Mouse (Mus musculus): ENCODE data around the gene Irf2bp1.

Gene Irf2bp1

DNA sequence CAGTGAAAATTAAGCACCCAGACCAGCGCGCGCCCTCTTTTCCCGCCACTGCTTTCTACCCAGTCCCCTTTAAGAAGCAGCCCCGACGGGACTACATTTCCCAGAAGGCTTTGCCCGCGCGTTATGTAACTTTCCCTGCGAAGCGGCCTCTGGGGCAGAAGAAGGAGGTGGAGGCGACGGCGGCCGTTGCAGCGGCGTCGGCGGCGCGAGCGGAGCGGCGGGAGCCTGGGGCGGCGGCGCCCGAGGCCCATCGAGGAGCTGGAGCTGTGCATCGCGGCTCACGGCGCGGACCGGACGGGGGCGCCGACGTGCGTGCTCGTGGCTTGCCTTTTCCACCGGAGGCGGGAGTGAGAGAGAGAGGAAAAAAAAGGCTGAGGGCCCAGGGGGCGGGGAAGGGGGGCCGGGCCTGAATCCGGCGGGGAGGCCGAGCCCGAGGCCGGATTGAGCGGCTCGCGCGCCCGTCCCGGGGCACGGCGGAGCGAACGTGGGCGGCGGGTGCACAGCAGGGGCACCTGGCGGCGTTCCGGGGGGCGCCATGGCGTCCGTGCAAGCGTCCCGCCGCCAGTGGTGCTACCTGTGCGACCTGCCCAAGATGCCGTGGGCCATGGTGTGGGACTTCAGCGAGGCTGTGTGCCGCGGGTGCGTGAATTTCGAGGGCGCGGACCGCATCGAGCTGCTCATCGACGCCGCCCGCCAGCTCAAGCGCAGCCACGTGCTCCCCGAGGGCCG is at the start of gene Irf2bp1:
Irf2bp1 (plus strand) TSS at position 143 of the 729 bp plus-strand sequence.
- in situ Hi-C loops (cut with MboI, MseI): loop anchor here (25.0 kb wide), 1 partner anchor 933 kb away; no protein-coding TSS in a partner anchor

DNA sequence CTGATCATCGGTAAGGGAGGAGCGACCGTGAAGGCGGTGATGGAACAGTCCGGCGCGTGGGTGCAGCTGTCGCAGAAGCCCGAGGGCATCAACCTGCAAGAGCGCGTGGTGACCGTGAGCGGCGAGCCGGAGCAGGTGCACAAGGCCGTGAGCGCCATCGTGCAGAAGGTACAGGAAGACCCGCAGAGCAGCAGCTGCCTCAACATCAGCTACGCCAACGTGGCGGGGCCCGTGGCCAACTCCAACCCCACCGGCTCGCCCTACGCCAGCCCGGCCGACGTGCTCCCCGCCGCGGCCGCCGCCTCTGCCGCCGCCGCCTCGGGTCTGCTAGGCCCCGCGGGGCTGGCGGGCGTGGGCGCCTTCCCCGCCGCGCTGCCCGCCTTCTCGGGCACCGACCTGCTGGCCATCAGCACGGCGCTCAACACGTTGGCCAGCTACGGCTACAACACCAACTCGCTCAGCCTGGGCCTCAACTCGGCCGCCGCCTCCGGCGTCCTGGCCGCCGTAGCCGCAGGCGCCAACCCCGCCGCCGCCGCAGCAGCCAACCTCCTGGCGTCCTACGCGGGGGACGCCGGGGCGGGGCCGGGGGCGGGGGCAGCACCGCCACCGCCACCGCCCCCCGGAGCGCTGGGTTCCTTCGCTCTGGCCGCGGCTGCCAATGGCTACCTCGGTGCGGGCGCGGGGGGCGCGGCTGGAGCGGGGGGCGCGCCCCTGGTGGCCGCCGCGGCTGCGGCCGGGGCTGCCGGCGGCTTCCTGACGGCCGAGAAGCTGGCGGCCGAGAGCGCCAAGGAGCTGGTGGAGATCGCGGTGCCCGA is 46.1 kb upstream of the Irf2bp1 start:
- in situ Hi-C loops (cut with MboI, MseI): no loop called here

- in situ Hi-C loops (cut with MboI, MseI): no loop called here
Measured at GRCm38 (mm10) chr7:18958384-18958766, 45.5 kb upstream of the Irf2bp1 start.

GRCm38 (mm10) chr7:18959446-18959845 is 44.4 kb upstream of the Irf2bp1 start:
- in situ Hi-C loops (cut with MboI, MseI): no loop called here

- in situ Hi-C loops (cut with MboI, MseI): loop anchor here (5.0 kb wide), 2 partner anchors 35 to 55 kb away; no protein-coding TSS in a partner anchor
Measured at GRCm38 (mm10) chr7:18962171-18962792, 41.6 kb upstream of the Irf2bp1 start.

DNA sequence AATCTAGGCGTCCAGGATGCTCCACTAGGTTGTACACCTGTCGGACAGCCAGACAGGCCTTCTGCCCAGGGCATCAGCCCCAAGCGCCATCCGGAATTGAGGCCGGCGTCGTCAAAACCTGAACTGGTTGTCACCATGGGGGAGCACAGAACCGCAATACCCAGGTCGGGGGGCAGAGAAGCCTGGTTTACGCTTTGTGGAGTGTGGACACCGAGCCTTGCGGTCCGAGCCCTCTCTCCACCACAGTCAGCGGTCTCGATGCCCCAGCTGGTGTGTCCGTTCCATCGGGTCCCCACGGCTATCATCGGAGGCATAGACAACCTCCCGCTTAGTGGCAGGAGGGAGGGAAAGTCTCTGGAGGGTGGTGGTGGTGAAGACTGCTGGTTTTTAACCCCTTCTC is 41.0 kb upstream of the Irf2bp1 start:
- in situ Hi-C loops (cut with MboI, MseI): loop anchor here (5.0 kb wide), 2 partner anchors 35 to 55 kb away; no protein-coding TSS in a partner anchor

GRCm38 (mm10) chr7:18963294-18963843 is 40.5 kb upstream of the Irf2bp1 start:
- in situ Hi-C loops (cut with MboI, MseI): loop anchor here (5.0 kb wide), 2 partner anchors 34 to 56 kb away; no protein-coding TSS in a partner anchor

DNA sequence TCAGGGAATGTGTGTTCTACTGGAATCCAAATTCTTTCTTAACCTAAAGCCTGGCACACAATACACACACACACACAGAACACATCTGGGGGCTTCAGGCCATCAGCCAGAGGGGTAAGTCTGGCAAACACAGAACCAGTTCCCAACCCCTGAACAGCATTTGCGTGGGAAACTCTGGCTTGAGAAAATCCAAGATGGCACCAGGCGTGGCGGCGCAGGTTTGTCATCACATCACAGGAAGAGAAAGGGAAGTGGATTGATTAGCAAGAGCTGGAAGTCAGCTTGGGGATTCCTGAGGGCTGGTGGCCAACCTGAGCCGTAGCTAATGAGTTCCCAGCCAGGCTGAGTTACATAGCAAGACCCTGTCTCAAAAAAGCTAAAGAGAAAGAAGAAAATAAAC is 38.5 kb upstream of the Irf2bp1 start:
- in situ Hi-C loops (cut with MboI, MseI): no loop called here

DNA sequence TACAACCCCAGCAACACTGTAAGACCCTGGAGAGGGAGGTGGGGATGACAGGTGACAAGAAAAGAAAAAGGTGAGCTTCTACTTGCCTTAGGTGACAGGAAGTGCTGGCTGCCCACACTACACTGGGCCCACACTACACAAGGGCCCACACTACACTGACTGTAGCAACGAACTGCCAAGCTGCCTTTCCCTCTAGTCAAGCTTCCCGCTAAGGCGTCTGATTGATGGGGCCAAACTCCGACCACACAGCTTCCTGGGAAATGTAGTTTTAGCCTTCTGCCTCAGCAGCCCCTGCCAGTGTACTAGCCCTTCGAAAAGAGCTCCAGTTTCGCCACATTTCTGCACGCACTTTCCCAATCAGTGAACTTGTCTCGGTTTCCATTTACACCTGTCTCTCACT is 36.2 kb upstream of the Irf2bp1 start:
- in situ Hi-C loops (cut with MboI, MseI): no loop called here

DNA sequence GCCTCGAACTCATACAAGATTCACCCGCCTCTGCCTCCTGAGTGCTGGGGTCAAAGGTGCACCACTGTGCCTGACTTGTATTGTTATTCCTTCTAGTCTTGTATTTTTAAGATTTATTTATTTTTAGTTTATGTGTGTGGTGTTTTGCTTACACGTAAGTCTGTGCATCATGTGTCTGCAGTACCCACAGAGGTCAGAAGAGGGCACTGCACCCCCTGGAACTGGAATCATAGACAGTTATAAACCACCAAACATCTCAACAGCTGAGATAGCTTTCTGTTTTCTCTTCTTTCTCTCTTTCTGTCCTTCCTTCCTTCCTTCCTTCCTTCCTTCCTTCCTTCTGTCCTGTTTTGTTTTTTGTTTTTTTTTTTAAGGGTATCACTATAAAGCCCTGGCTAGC is 32.9 kb upstream of the Irf2bp1 start:
- in situ Hi-C loops (cut with MboI, MseI): no loop called here

- in situ Hi-C loops (cut with MboI, MseI): no loop called here
Measured at GRCm38 (mm10) chr7:18978381-18978780, 25.5 kb upstream of the Irf2bp1 start.

GRCm38 (mm10) chr7:18986503-18986902 is 17.3 kb upstream of the Irf2bp1 start:
- in situ Hi-C loops (cut with MboI, MseI): no loop called here

GRCm38 (mm10) chr7:18987100-18987499 is 16.7 kb upstream of the Irf2bp1 start, which contains the start of gene Nanos2:
TSS of gene Nanos2 (plus strand) at chr7:18987400.
- in situ Hi-C loops (cut with MboI, MseI): no loop called here

GRCm38 (mm10) chr7:18987747-18988146 is 16.1 kb upstream of the Irf2bp1 start:
- in situ Hi-C loops (cut with MboI, MseI): no loop called here

GRCm38 (mm10) chr7:18988780-18989179 is 15.1 kb upstream of the Irf2bp1 start:
- in situ Hi-C loops (cut with MboI, MseI): no loop called here

GRCm38 (mm10) chr7:18989995-18990394 is 13.8 kb upstream of the Irf2bp1 start:
- in situ Hi-C loops (cut with MboI, MseI): no loop called here

GRCm38 (mm10) chr7:18990601-18991295 is 13.1 kb upstream of the Irf2bp1 start, which contains the start of gene Mypop:
TSS of gene Mypop (plus strand) at chr7:18991245.
- in situ Hi-C loops (cut with MboI, MseI): no loop called here

DNA sequence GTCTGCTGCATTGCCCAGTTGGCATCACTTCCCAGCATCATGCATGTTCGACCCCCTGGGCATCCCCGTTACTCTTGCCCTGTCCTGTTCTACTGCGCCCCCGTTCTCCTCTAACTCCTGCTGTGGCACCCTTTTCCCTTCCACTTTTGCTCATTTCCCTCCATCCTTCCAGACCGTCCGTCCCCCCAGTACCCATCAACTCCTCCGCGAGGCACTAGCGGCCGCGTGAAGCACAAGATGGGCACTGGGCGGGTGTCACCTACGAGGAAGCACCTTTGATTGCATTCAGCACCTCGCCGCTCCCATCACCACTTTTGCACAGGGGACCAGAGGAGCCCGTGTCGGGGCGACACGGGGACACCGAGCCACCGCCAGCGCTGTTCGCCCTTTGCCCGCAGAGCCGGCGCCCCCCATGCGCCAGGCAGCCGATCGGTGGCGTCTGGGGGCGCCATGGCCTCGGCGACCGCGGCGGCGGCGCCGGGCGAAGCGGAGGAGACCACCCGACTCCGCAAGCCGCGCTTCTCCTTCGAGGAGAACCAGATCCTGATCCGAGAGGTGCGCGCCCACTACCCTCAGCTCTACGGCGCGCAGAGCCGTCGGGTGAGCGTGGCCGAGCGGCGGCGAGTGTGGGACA is 12.1 kb upstream of the Irf2bp1 start:
- in situ Hi-C loops (cut with MboI, MseI): no loop called here

- in situ Hi-C loops (cut with MboI, MseI): no loop called here
Measured at GRCm38 (mm10) chr7:18992294-18992675, 11.6 kb upstream of the Irf2bp1 start.

GRCm38 (mm10) chr7:18993036-18993435 is 10.8 kb upstream of the Irf2bp1 start:
- in situ Hi-C loops (cut with MboI, MseI): no loop called here

- in situ Hi-C loops (cut with MboI, MseI): loop anchor here (5.0 kb wide), 1 partner anchor 37 kb away; no protein-coding TSS in a partner anchor
Measured at GRCm38 (mm10) chr7:18998835-18999234, 5.0 kb upstream of the Irf2bp1 start.

Data from T-helper 2 cell (primary cell).